Mouse (Mus musculus) C2C12 (cell line): ENCODE data around the gene Kat6b. TPM values are rescaled to one million over a fixed set of nuclear protein-coding genes. Genes with fewer than 3 reads are reported as not detected.

Experiments
- H3K27me3 ChIP-seq: one replicate; pipeline ENCODE4 v1.6.1; 2011; ENCODE audit not compliant: control insufficient read depth, insufficient read depth, insufficient read length
- H3K36me3 ChIP-seq: one replicate; pipeline ENCODE4 v1.6.1; 2011; ENCODE audit not compliant: control insufficient read depth, insufficient read depth
- H3K4me3 ChIP-seq: one replicate; pipeline ENCODE4 v1.5.1; 2011; ENCODE audit warnings: mild to moderate bottlenecking, control low read depth; ENCODE audit not compliant: poor library complexity, insufficient read depth, severe bottlenecking
- H3K79me2 ChIP-seq: one replicate; pipeline ENCODE4 v1.6.1; 2011; ENCODE audit not compliant: control insufficient read depth, insufficient read depth
- H3K79me3 ChIP-seq: one replicate; pipeline ENCODE4 v1.6.1; 2011; ENCODE audit warnings: low read depth, control low read depth
- H3ac ChIP-seq: one replicate; pipeline ENCODE3; 2011; ENCODE audit warnings: low read depth; ENCODE audit not compliant: control insufficient read depth, insufficient read length
- CEBPB ChIP-seq: IDR thresholded peaks from one replicate; pipeline ENCODE4 v1.6.1; 2011; ENCODE audit warnings: low read depth, mild to moderate bottlenecking, control low read depth, moderate library complexity
- CTCF ChIP-seq: IDR thresholded peaks from one replicate; pipeline ENCODE4 v1.5.1; 2011; ENCODE audit not compliant: control insufficient read depth, insufficient read depth, insufficient read length
- FOSL1 ChIP-seq: IDR thresholded peaks from one replicate; pipeline ENCODE4 v1.8.0; 2011; ENCODE audit warnings: mild to moderate bottlenecking, low read length; ENCODE audit not compliant: poor library complexity, insufficient read depth, severe bottlenecking
- MAX ChIP-seq: IDR thresholded peaks from one replicate; pipeline ENCODE4 v1.6.1; 2011; ENCODE audit warnings: mild to moderate bottlenecking, control low read depth
- MYOD1 ChIP-seq: IDR thresholded peaks from one replicate; pipeline ENCODE4 v1.6.1; 2011; ENCODE audit warnings: low read depth; ENCODE audit not compliant: control insufficient read depth, insufficient read length
- MYOG ChIP-seq: IDR thresholded peaks from one replicate; pipeline ENCODE4 v1.6.1; 2011; ENCODE audit not compliant: control insufficient read depth, insufficient read length; ENCODE audit errors: extremely low read depth
- USF1 ChIP-seq: IDR thresholded peaks from one replicate; pipeline ENCODE4 v1.6.1; 2011; ENCODE audit warnings: low read depth, mild to moderate bottlenecking, control low read depth, moderate library complexity
- polyA plus RNA-seq: library from polyadenylated mRNA; unstranded; fragments of >200 nt; fragmentation: generic; extraction: Trizol; gene quantifications from one replicate; pipeline ENCODE4 v1.2.1, GENCODE M21; 2012; ENCODE audit warnings: missing spikeins

The Kat6b gene
- polyA plus RNA-seq, 1 experiment: 2.7 TPM

- no peaks in the 10 kb centered on the region for H3K27me3 ChIP-seq
- no peak overlapping the region for H3ac ChIP-seq
- peaks cover 18% of the 10 kb centered on the region for H3K79me2 ChIP-seq
- TF ChIP-seq MAX (no peak), MYOD1 (no peak), CEBPB (no peak), CTCF (no peak), USF1 (no peak), MYOG (no peak), FOSL1 (no peak)
- no peak overlapping the region for H3K4me3 ChIP-seq
- H3K79me3 ChIP-seq: no peaks in the 10 kb centered on the region
- H3K36me3 ChIP-seq: no peaks in the 10 kb centered on the region
Observed at GRCm38 (mm10) chr14:21539731-21540130, 58.5 kb downstream of the Kat6b start.

- Histone ChIP-seq H3K36me3 (no peaks in the 10 kb centered on the region), H3K79me2 (peaks cover 24% of the 10 kb centered on the region), H3ac (no peak overlapping the region), H3K27me3 (no peaks in the 10 kb centered on the region), H3K79me3 (no peaks in the 10 kb centered on the region), H3K4me3 (no peak overlapping the region)
- no peak for TF ChIP-seq USF1
- no peak for TF ChIP-seq MAX
- TF ChIP-seq FOSL1: no peak
- TF ChIP-seq MYOD1: no peak
- TF ChIP-seq CEBPB: no peak
- no peak for TF ChIP-seq CTCF
- TF ChIP-seq MYOG: no peak
Observed at GRCm38 (mm10) chr14:21540361-21540760, 59.1 kb downstream of the Kat6b start.

- no peaks in the 10 kb centered on the region for H3K27me3 ChIP-seq
- peaks cover 31% of the 10 kb centered on the region for H3K79me2 ChIP-seq
- no peak overlapping the region for H3K4me3 ChIP-seq
- peaks cover 2% of the 10 kb centered on the region for H3K79me3 ChIP-seq
- H3ac ChIP-seq: peak overlapping the region; percentile 12
- TF ChIP-seq USF1 (peak; percentile 58), MYOD1 (no peak), MAX (no peak), MYOG (no peak), CEBPB (no peak), FOSL1 (no peak), CTCF (no peak)
- H3K36me3 ChIP-seq: no peaks in the 10 kb centered on the region
Observed at GRCm38 (mm10) chr14:21545529-21545928, 64.3 kb downstream of the Kat6b start.

GRCm38 (mm10) chr14:21546351-21546750 lies 65.1 kb downstream of the Kat6b start:
- Histone ChIP-seq H3K79me3 (peaks cover 2% of the 10 kb centered on the region), H3K27me3 (no peaks in the 10 kb centered on the region), H3K36me3 (no peaks in the 10 kb centered on the region), H3K4me3 (no peak overlapping the region), H3ac (no peak overlapping the region), H3K79me2 (peaks cover 37% of the 10 kb centered on the region)
- TF ChIP-seq USF1 (no peak), MYOG (no peak), FOSL1 (no peak), CTCF (no peak), MYOD1 (no peak), CEBPB (no peak), MAX (no peak)

- Histone ChIP-seq H3K79me2 (peaks cover 46% of the 10 kb centered on the region), H3K79me3 (peaks cover 3% of the 10 kb centered on the region), H3K36me3 (no peaks in the 10 kb centered on the region), H3K4me3 (no peak overlapping the region), H3K27me3 (no peaks in the 10 kb centered on the region), H3ac (no peak overlapping the region)
- TF ChIP-seq CEBPB (peak; percentile 76), CTCF (no peak), MAX (peak; percentile 98), USF1 (peak; percentile 24)
Observed at GRCm38 (mm10) chr14:21547297-21547696, 66.1 kb downstream of the Kat6b start.

- Histone ChIP-seq H3K79me3 (peaks cover 3% of the 10 kb centered on the region), H3K36me3 (no peaks in the 10 kb centered on the region), H3K4me3 (no peak overlapping the region), H3K27me3 (no peaks in the 10 kb centered on the region), H3ac (no peak overlapping the region), H3K79me2 (peaks cover 46% of the 10 kb centered on the region)
- TF ChIP-seq MYOG (no peak), FOSL1 (peak; percentile 64)
Observed at GRCm38 (mm10) chr14:21547965-21548364, 66.7 kb downstream of the Kat6b start.
